Mouse (Mus musculus): ENCODE data around the gene Entpd2. TPM values are rescaled to one million over a fixed set of nuclear protein-coding genes. Genes with fewer than 3 reads are reported as not detected.

The Entpd2 gene
- total RNA-seq, 2 experiments from 2014 or later = 12.0 to 13.9 TPM

GRCm38 (mm10) chr2:25426721-25427191 is 31.1 kb downstream of the Entpd2 start:
- DNase-seq (ENCODE audit: low spot score in 2 of 2) = peak; percentile 41 to 52
- intact Hi-C loops (cut with DNase I) = loop anchor here (5.0 to 10.0 kb wide), 2 partner anchors 68 to 121 kb away; partner anchors contain the start of genes Lcn12 and Traf2

- DNase-seq (ENCODE audit: low spot score in 2 of 2) = no peak
- intact Hi-C loops (cut with DNase I) = loop anchor here (5.0 to 10.0 kb wide), 2 partner anchors 68 to 120 kb away; partner anchors contain the start of genes Lcn12 and Traf2
Observed at GRCm38 (mm10) chr2:25427256-25427655, 31.6 kb downstream of the Entpd2 start.

DNA sequence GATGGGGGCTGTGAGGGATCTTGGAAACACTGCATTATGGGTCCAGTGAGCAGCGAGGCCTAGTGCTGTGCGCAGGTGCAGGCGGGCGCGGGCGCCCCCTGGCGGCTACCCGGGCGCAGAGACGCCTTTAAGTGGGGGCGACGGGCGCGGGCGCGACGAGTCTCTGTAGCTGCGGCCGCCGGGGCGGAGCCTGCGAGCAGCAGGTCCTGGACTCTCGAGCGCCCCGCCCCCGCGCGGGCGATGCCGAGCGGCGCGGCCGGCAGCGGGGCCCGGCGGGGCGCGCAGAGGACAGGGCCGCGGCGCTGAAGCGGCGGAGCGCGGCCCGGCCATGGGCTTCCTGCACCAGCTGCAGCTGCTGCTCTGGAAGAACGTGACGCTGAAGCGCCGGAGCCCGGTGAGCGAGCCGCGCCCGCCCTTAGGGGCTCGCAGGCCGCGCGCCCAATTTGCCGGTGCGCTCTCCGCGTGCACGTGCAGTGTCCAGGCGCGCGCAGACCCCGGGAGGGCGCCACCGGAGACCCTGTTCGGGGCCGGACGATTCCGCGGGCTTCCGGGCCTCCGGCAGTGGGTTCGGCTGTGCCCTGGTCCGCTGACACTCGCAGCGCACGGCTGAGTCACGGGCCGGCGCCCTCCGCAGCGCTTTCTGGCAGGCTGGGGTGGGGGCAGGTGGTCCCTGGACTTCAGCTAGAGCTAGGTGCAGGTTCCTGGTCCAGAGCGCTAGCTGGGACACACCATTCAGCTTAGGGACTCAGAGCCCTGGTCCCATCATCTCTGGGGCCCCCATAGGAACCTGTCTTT is 33.0 kb downstream of the Entpd2 start, which contains the start of gene Abca2:
Abca2 (plus strand) TSS at position 262 of the 795 bp plus-strand sequence.
- intact Hi-C loops (cut with DNase I) = loop anchor here (5.0 to 10.0 kb wide), 2 partner anchors 66 to 119 kb away; partner anchors contain the start of genes Lcn12 and Traf2
- peak; percentile 96 to 97 for DNase-seq (ENCODE audit: low spot score in 2 of 2)

- intact Hi-C loops (cut with DNase I) = loop anchor here (2.0 to 10.0 kb wide), 3 partner anchors 31 to 118 kb away; partner anchors contain the start of genes Lcn12, Paxx and Traf2
- no peak for DNase-seq (ENCODE audit: low spot score in 2 of 2)
Observed at GRCm38 (mm10) chr2:25429435-25430180, 33.9 kb downstream of the Entpd2 start.

DNA sequence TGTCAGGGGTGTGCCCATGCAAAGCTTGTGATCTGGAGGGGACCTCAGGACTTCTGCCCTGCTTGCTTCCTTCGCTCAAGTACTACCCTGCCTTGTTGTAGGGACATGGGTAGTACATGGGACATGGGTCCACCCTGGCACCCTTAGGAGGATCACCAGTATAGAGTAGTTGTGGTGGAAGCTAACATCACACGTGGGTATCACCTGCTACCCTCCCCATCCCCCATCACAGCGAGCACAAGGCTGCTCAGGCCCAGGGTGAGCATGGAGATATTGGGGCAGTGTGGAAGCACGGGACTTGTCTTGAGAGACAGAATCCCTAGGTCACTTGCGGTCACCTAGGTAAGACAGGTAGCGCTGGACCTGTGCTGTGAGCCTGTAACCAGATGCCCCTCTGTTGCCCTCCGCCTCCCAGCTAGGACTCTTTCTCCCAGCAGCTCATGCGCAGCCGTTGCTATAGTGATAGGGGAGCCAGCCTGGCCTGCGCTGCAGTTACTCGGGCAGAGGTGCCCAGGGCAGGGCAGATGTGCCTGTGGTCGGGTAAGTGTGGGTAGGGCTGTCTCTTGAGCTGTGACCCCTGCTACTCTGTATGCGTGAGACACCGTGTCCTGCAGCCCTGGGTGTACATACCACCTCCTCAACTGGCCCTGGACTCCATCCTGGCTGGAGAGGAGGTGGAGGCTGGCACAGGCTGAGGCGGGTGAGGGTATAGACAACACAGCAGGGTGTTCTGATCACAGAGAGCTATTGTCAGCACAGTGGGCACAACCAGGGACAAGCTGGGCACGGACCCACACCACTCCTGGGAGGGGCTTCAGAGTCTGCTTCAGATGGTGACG is 34.9 kb downstream of the Entpd2 start:
- intact Hi-C loops (cut with DNase I) = loop anchor here (2.0 kb wide), 1 partner anchor 30 kb away; the partner anchor contains the start of gene Paxx
- peak in 1 of 2 experiments; percentile 33 for DNase-seq (ENCODE audit: low spot score in 2 of 2)

DNA sequence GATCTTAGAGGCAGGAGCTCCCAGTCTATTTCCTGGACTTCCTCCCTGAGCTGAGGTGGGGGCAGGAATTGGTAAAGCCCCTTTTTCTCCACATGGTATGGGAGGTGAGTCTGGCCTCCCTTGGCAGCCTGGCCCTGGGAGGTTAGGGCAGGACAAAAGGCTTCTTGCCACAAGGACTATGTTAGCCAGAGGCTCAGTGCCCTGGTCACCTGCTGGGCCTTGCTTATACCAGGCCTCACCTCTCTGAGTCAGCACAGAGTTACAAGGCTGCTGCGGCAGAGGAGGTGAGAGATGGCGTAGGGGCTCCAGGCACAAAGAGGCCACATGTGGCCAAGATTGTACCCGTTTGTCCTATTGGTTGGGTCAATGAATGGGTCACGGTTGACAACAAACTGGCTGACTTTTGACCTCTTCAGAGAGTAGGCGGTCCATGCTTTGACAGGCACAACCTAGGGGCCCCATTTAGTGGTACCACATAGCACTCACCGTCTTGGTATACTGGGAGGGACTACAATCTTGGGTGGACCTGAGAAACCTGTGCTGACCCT is 35.7 kb downstream of the Entpd2 start:
- no peak for DNase-seq (ENCODE audit: low spot score in 2 of 2)
- intact Hi-C loops (cut with DNase I) = loop anchor here (2.0 kb wide), 1 partner anchor 29 kb away; the partner anchor contains the start of gene Paxx

DNA sequence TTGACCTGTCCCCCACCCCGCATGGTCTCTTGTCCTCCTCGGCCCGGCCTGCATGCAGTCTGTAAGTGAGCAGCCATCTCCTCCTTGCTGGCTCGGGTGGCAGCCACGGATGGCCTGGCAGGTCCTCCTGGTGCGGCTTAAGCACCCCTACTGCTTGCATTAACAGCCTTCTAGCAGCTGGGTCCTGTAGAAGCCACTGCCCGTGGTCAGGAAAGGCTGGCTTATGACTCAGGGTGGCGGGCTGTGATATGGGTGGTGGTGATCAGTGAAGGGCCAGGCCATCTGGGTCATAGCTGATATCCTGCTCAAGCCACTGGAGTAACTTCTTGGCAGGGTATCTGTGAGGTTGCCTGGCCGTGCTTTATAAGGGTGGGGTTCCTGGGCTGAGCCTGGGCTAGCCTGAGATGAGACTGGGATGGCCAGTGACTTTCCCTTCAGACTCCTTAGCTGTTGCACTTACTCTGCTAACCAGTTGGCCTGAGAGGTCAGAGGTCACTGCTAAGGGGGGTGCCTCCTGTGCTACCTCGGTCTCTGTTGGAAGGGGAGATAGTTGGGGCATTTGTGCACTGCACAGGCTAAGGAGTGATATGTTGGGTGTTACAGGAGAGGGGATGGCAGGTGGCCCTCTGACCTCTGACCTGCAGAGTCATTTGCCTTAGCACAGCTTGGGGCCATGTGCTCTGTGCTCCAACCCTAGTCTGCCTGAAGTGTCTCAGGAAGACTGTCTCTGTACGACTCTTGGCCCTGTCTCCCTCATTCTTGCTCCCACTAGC is 36.8 kb downstream of the Entpd2 start:
- intact Hi-C loops (cut with DNase I) = no loop called here

DNA sequence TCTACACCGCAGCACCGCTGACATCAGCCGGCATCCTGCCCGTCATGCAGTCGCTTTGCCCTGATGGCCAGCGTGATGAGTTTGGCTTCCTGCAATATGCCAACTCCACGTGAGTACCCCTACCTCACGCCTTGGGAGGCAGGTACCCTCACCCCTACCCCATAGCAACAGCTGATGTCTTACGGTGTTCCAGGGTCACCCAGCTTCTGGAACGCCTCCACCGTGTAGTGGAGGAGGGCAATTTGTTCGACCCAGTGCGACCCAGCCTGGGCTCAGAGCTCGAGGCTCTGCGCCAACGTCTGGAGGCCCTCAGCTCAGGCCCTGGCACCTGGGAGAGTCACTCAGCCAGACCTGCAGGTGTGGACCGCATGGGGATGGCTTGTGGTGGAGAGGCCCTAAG is 37.4 kb downstream of the Entpd2 start:
- intact Hi-C loops (cut with DNase I) = no loop called here
- no peak for DNase-seq (ENCODE audit: low spot score in 2 of 2)

More for the DNA sequence above, 36.8 kb downstream of the Entpd2 start:
- DNase-seq (ENCODE audit: low spot score in 2 of 2) = no peak

DNA sequence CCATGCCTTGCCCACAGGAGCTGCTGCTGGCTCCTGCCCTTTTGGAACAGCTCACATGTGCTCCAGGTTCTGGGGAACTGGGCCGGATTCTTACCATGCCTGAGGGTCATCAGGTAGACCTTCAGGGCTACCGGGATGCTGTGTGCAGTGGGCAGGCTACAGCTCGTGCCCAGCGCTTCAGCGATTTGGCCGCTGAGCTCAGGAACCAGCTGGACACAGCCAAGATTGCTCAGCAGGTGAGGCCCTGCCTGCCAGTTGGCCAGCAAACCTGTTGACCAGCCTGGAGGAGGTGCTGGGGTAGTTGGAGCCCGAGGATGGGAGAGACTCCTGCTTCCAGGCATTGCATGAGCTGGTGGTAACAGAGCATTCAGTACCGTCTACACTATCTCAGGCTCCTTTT is 38.6 kb downstream of the Entpd2 start:
- no peak for DNase-seq (ENCODE audit: low spot score in 2 of 2)
- intact Hi-C loops (cut with DNase I) = no loop called here

DNA sequence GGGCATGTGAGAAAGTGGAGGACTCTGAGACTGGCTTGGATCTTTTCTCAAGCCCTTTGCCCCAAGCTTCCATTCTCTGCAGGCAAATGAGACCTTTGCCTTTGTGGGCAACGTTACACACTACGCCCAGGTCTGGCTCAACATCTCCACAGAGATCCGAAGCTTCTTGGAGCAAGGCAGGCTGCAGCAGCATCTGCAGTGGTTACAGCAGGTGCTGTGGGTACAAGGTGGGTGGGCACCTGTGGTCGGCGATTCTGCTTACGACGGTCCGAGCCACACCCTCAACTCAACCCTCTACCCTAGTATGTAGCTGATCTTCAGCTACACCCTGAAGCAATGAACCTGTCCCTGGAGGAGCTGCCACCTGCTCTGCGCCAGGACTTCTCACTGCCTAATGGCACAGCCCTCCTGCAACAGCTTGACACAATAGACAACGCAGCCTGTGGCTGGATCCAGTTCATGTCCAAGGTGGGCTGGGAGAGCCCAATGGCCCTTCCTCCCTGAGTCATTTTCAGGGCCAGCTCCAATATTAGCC is 40.7 kb downstream of the Entpd2 start:
- intact Hi-C loops (cut with DNase I) = no loop called here
- no peak for DNase-seq (ENCODE audit: low spot score in 2 of 2)

DNA sequence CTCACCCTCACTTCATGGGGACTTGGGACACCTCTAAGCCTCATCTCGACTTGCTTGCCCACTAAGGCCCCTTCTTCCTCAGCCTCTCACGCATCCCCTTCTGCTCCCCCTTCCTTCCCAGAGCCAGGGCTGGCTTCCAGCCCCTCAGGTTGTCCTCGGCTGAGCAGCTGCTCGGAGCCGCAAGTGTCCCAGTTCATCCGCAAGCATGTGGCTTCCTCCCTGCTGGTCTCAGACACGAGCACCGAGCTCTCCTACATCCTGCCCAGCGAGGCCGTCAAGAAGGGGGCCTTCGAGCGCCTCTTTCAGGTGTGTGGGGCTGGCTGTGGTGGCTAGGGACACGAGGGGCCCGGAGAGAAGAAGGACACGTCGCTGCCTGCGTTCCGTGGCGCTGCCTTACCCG is 45.4 kb downstream of the Entpd2 start:
- intact Hi-C loops (cut with DNase I) = no loop called here
- DNase-seq (ENCODE audit: low spot score in 2 of 2) = no peak

GRCm38 (mm10) chr2:25442682-25443081 is 47.0 kb downstream of the Entpd2 start:
- intact Hi-C loops (cut with DNase I) = no loop called here
- no peak for DNase-seq (ENCODE audit: low spot score in 2 of 2)

Small RNAs within 50 kb of the gene (microRNA-seq; reads per million reads assigned to microRNA genes)
- 5.1 reads per million, percentile 17 among the genes with 10 or more reads in this experiment for gene Mir3087

Other genes starting within 250 kb of the Entpd2 start
- 10 to 100 TPM; 19.7 to 30.7 TPM for gene Nrarp, start 215.1 kb upstream of the Entpd2 start, total RNA-seq (2021)
- 1 to 10 TPM; 1.6 to 2.3 TPM for gene Tor4a, start 199.0 kb upstream of the Entpd2 start, total RNA-seq (2021)
- gene Nelfb, start 184.4 kb upstream of the Entpd2 start, total RNA-seq (2021) = 10 to 100 TPM; 55.4 to 58.5 TPM
- gene Stpg3, start 181.2 kb upstream of the Entpd2 start, total RNA-seq (2021) = under 1 TPM in 1 of 2 experiments, not detected in 1; 0.29 TPM
- gene Fam166a, start 177.1 kb upstream of the Entpd2 start, total RNA-seq (2021) = not detected
- 100 to 1,000 TPM; 334 to 390 TPM for gene Tubb4b, start 171.2 kb upstream of the Entpd2 start, total RNA-seq (2021)
- gene Slc34a3, start 161.5 kb upstream of the Entpd2 start, total RNA-seq (2021) = not detected
- not detected for gene Rnf224, start 159.1 kb upstream of the Entpd2 start, total RNA-seq (2021)
- gene Rnf208, start 153.6 kb upstream of the Entpd2 start, total RNA-seq (2021) = 100 to 1,000 TPM; 244 to 282 TPM
- not detected for gene Cysrt1, start 153.4 kb upstream of the Entpd2 start, total RNA-seq (2021)
- 1 to 10 TPM; 1.9 to 3.2 TPM for gene AL732309.1, start 149.0 kb upstream of the Entpd2 start, total RNA-seq (2021)
- 10 to 100 TPM; 32.8 to 44.3 TPM for gene Tmem203, start 140.4 kb upstream of the Entpd2 start, total RNA-seq (2021)
- gene Tprn, start 133.3 kb upstream of the Entpd2 start, total RNA-seq (2021) = 10 to 100 TPM; 18.5 to 24.7 TPM
- 10 to 100 TPM; 60.1 to 68.3 TPM for gene Ssna1, start 123.4 kb upstream of the Entpd2 start, total RNA-seq (2021)
- gene Anapc2, start 123.4 kb upstream of the Entpd2 start, total RNA-seq (2021) = 10 to 100 TPM; 78.9 to 82.8 TPM
- gene Tmem210, start 107.7 kb upstream of the Entpd2 start, total RNA-seq (2021) = not detected
- gene Lrrc26, start 106.0 kb upstream of the Entpd2 start, total RNA-seq (2021) = not detected
- gene Grin1, start 76.7 kb upstream of the Entpd2 start, total RNA-seq (2021) = 100 to 1,000 TPM; 451 to 471 TPM
- gene Man1b1, start 63.5 kb upstream of the Entpd2 start, total RNA-seq (2021) = 10 to 100 TPM; 57.0 to 63.7 TPM
- 10 to 100 TPM; 27.1 to 34.1 TPM for gene Dpp7, start 39.5 kb upstream of the Entpd2 start, total RNA-seq (2021)
- gene Uap1l1, start 30.2 kb upstream of the Entpd2 start, total RNA-seq (2021) = 10 to 100 TPM; 17.0 to 20.8 TPM
- gene Sapcd2, start 23.6 kb upstream of the Entpd2 start, total RNA-seq (2021) = 1 to 10 TPM; 2.7 to 4.1 TPM
- gene Npdc1, start 3.5 kb downstream of the Entpd2 start, total RNA-seq (2021) = 100 to 1,000 TPM; 325 to 339 TPM
- gene Fut7, start 27.4 kb downstream of the Entpd2 start, total RNA-seq (2021) = under 1 TPM in 1 of 2 experiments, not detected in 1; 0.20 TPM
- 100 to 1,000 TPM; 169 to 174 TPM for gene Abca2, start 32.8 kb downstream of the Entpd2 start, total RNA-seq (2021)
- under 1 TPM in 1 of 2 experiments, not detected in 1; 0.69 TPM for gene Clic3, start 61.0 kb downstream of the Entpd2 start, total RNA-seq (2021)
- 10 to 100 TPM; 72.8 to 75.8 TPM for gene Paxx, start 65.2 kb downstream of the Entpd2 start, total RNA-seq (2021)
- 1,000 to 10,000 TPM; 1,442 to 2,237 TPM for gene Ptgds, start 74.2 kb downstream of the Entpd2 start, total RNA-seq (2021)
- not detected for gene Lcn12, start 98.0 kb downstream of the Entpd2 start, total RNA-seq (2021)
- gene Fbxw5, start 104.9 kb downstream of the Entpd2 start, total RNA-seq (2021) = 100 to 1,000 TPM; 107 to 127 TPM
- gene C8g, start 105.8 kb downstream of the Entpd2 start, total RNA-seq (2021) = 1 to 10 TPM; 1.0 to 1.6 TPM
- 1 to 10 TPM; 8.7 to 9.3 TPM for gene Traf2, start 151.1 kb downstream of the Entpd2 start, total RNA-seq (2021)
- gene Edf1, start 162.0 kb downstream of the Entpd2 start, total RNA-seq (2021) = 100 to 1,000 TPM; 189 to 236 TPM
- 1 to 10 TPM; 1.4 to 2.4 TPM for gene Mamdc4, start 179.0 kb downstream of the Entpd2 start, total RNA-seq (2021)
- gene Phpt1, start 179.3 kb downstream of the Entpd2 start, total RNA-seq (2021) = 10 to 100 TPM; 74.6 to 75.4 TPM
- 100 to 1,000 TPM in 1 of 2 experiments, 10 to 100 TPM in 1; 99.8 to 110 TPM for gene Ajm1, start 185.9 kb downstream of the Entpd2 start, total RNA-seq (2021)
- 100 to 1,000 TPM; 144 to 160 TPM for gene Rabl6, start 212.6 kb downstream of the Entpd2 start, total RNA-seq (2021)
- gene Ccdc183, start 221.8 kb downstream of the Entpd2 start, total RNA-seq (2021) = not detected
- 10 to 100 TPM; 19.8 to 29.2 TPM for gene Tmem141, start 226.1 kb downstream of the Entpd2 start, total RNA-seq (2021)
- under 1 TPM; 0.25 to 0.50 TPM for gene Fcna, start 232.2 kb downstream of the Entpd2 start, total RNA-seq (2021)